Mouse (Mus musculus) embryo, embryonic 9.5 days (tissue): ENCODE measurements at regions not wholly inside any gene's neighbourhood (a gene's known extent, or its start where the extent isn't known, plus 50 kb on each side); places are given as distances from the start of the nearest gene placed in this dataset.

Experiments used
- DNase-seq: peaks from one replicate; pipeline ENCODE4 v3.0.0-alpha.2; 2017; ENCODE audit errors: extremely low spot score

GRCm38 (mm10) chr10:125885796-125886195 lies 80.2 kb upstream of the Lrig3 start:
- DNase-seq = no peak

- no peak for DNase-seq
Observed at GRCm38 (mm10) chr10:125892122-125892521, 73.8 kb upstream of the Lrig3 start.

- DNase-seq = no peak
Observed at GRCm38 (mm10) chr10:125895744-125896482, 70.1 kb upstream of the Lrig3 start.

- DNase-seq = no peak
Observed at GRCm38 (mm10) chr10:125896646-125897045, 69.3 kb upstream of the Lrig3 start.

- no peak for DNase-seq
Observed at GRCm38 (mm10) chr10:125899504-125899903, 66.5 kb upstream of the Lrig3 start.

- no peak for DNase-seq
Observed at GRCm38 (mm10) chr10:125900562-125900961, 65.4 kb upstream of the Lrig3 start.

GRCm38 (mm10) chr10:125902668-125903067 lies 63.3 kb upstream of the Lrig3 start:
- DNase-seq = no peak

GRCm38 (mm10) chr10:125912207-125912606 lies 53.8 kb upstream of the Lrig3 start:
- DNase-seq = no peak
